ENCODE assay signal across 8 mouse cellular contexts in genomic region chr5:118396004-118396725, GRCm38 (mm10).
DNase-seq lines count a peak whose midpoint lies in the region; ATAC-seq lines count a peak whose summit lies in the region.

No protein-coding gene starts in this region.

- no peak overlapping the region for H3K4me3 ChIP-seq in kidney, embryonic 14.5 days (ENCODE audit: low read length)
- H3K4me3 ChIP-seq in forebrain, embryonic 12.5 days (replicated peaks): no peak overlapping the region
- peak overlapping the region; percentile 13; the same call in 1 of the 2 replicates for H3K4me3 ChIP-seq in neural tube, embryonic 15.5 days (replicated peaks)

- peaks cover 3% of the 10 kb centered on the region for H3K27me3 ChIP-seq in kidney, embryonic 14.5 days (ENCODE audit: control insufficient read depth, insufficient read depth, low read length)
- H3K27me3 ChIP-seq in forebrain, embryonic 12.5 days: peaks cover 16% of the 10 kb centered on the region; the same call in 1 of the 2 replicates
- no peaks in the 10 kb centered on the region for H3K27me3 ChIP-seq in neural tube, embryonic 15.5 days (replicated peaks)

- WGBS in kidney, embryonic 14.5 days: 10% methylated on average over 28 of the region's 28 CpGs
- WGBS in forebrain, embryonic 12.5 days: 9% methylated on average over 28 of the region's 28 CpGs
- WGBS in neural tube, embryonic 15.5 days: 8% methylated on average over 28 of the region's 28 CpGs

- no peak for DNase-seq in kidney, postnatal 14 days
- DNase-seq in adrenal gland, postnatal 36 days: peak; percentile 23 to 39
- peak; percentile 42 for DNase-seq in kidney, postnatal 10 days
- no peak for DNase-seq in thymus, postnatal 14 days

- no peak overlapping the region for H3K9ac ChIP-seq in kidney, embryonic 14.5 days (ENCODE audit: low read depth, low read length)
- no peak overlapping the region for H3K9ac ChIP-seq in forebrain, embryonic 12.5 days
- peak overlapping the region; percentile 23 for H3K9ac ChIP-seq in neural tube, embryonic 15.5 days (replicated peaks)

- peak overlapping the region; percentile 19; the same call in 1 of the 2 replicates for H3K4me2 ChIP-seq in kidney, embryonic 14.5 days (replicated peaks; ENCODE audit: low read depth, low read length)
- peak overlapping the region; percentile 40 for H3K4me2 ChIP-seq in forebrain, embryonic 12.5 days
- H3K4me2 ChIP-seq in neural tube, embryonic 15.5 days: peak overlapping the region; percentile 50

- no peaks in the 10 kb centered on the region for H3K9me3 ChIP-seq in kidney, embryonic 14.5 days (ENCODE audit: control insufficient read depth, low read length)
- no peaks in the 10 kb centered on the region for H3K9me3 ChIP-seq in forebrain, embryonic 12.5 days
- no peaks in the 10 kb centered on the region for H3K9me3 ChIP-seq in neural tube, embryonic 15.5 days (replicated peaks)

- H3K27ac ChIP-seq in kidney, embryonic 14.5 days (ENCODE audit: low read depth, low read length): no peak overlapping the region
- H3K27ac ChIP-seq in forebrain, embryonic 12.5 days: no peak overlapping the region
- no peak overlapping the region for H3K27ac ChIP-seq in neural tube, embryonic 15.5 days (replicated peaks)

- ATAC-seq in kidney, embryonic 14.5 days (ENCODE audit: low FRiP score, low TSS enrichment): peak; percentile 58; the same call in 1 of the 2 replicates
- ATAC-seq in forebrain, embryonic 12.5 days (ENCODE audit: low FRiP score): peak; percentile 69; the same call in 1 of the 2 replicates
- ATAC-seq in neural tube, embryonic 15.5 days (ENCODE audit: low FRiP score): peak; percentile 49; the same call in 1 of the 2 replicates
- no peak for ATAC-seq in erythroid progenitor cell, adult 5-6 weeks (replicated peaks; ENCODE audit: low FRiP score, poor library complexity, severe bottlenecking)

- peaks cover 4% of the 10 kb centered on the region; the same call in 1 of the 2 replicates for H3K4me1 ChIP-seq in kidney, embryonic 14.5 days (ENCODE audit: control insufficient read depth, insufficient read depth, low read length)
- H3K4me1 ChIP-seq in forebrain, embryonic 12.5 days: peaks cover 12% of the 10 kb centered on the region
- peaks cover 17% of the 10 kb centered on the region for H3K4me1 ChIP-seq in neural tube, embryonic 15.5 days

- no peaks in the 10 kb centered on the region for H3K36me3 ChIP-seq in kidney, embryonic 14.5 days (ENCODE audit: control insufficient read depth, insufficient read depth, low read length)
- no peaks in the 10 kb centered on the region for H3K36me3 ChIP-seq in forebrain, embryonic 12.5 days (replicated peaks)
- H3K36me3 ChIP-seq in neural tube, embryonic 15.5 days: no peaks in the 10 kb centered on the region

Comparison
In these comparisons a context has a peak if more than half of its experiments do, and no peak if none do; other contexts are left out.
1. DNase-seq: peak in adrenal gland, postnatal 36 days (2 of 2) and kidney, postnatal 10 days (single experiment); none in kidney, postnatal 14 days (single experiment) and thymus, postnatal 14 days (single experiment).
2. Peak in every context shown above with its lines, with median percentiles within 50 percentile points of each other: H3K4me2 ChIP-seq.